Mouse (Mus musculus): ENCODE data around the gene Itpr1. TPM values are rescaled to one million over a fixed set of nuclear protein-coding genes. Genes with fewer than 3 reads are reported as not detected.
A peak's percentile ranks its signal among the peaks of the same experiment; 100 is the strongest.

Itpr1 gene
- polyA plus RNA-seq, 1 experiment, result 4.4 TPM

DNA sequence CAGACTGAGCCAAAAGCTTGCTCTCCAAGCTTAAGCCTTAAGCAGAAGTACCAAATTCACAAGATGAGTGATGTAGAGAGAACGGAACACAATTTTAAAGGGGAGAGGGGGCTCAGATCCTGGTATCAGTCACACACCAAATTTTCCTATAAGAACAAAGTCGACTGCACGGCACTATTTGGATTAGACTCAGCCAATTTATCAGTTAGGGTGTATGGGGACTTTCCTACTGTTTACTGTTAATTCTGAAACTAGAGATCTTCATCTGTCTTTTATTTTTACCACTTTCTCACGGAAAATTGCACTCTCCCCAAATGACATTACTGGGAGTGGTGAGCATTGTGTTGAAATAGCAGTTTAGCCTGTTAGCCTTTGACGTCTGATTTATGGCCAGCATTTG is 269.6 kb downstream of the Itpr1 start:
- DNase-seq (ENCODE audit: low read depth, low spot score), result no peak
- WGBS, result 47% methylated on average over 5 of the region's 5 CpGs

DNA sequence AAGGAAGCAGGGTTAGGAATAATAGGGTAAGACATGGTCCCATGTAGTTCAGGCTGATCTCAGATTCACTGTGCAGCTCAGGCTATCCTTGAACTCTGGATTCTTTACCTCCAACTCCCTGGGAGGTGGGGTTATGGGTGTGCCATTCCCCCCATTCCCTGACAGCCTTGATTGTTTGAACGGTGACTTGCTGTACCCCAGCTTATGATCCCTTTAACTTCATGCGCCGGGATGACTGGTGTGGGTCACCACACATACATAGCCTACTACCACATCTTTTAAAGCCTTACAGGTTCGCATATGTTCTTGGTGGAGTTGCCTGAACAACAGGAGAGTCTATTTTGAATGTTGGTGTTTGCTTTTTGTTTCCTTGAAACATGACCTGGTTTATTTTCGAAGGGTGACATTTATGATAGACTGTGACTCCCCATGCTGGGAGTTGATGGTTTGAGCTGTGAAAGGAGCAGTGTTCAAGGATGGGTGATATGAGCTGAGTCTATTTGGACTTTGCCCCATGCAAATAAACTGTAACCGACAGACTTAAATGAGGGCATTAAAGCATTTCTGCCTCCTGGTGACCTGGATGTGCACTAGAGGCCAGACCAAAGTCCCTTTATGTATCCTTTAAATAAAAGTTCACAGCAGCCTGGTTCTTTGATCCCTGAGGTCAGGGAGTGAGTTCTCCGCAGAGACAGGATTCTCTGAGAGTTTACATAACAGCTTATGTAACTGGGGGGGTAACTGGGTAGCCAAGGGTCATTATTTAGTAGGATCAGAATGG is 273.5 kb downstream of the Itpr1 start:
- WGBS, result 36% methylated on average over 7 of the region's 7 CpGs
- DNase-seq (ENCODE audit: low read depth, low spot score), result peak; percentile 92

DNA sequence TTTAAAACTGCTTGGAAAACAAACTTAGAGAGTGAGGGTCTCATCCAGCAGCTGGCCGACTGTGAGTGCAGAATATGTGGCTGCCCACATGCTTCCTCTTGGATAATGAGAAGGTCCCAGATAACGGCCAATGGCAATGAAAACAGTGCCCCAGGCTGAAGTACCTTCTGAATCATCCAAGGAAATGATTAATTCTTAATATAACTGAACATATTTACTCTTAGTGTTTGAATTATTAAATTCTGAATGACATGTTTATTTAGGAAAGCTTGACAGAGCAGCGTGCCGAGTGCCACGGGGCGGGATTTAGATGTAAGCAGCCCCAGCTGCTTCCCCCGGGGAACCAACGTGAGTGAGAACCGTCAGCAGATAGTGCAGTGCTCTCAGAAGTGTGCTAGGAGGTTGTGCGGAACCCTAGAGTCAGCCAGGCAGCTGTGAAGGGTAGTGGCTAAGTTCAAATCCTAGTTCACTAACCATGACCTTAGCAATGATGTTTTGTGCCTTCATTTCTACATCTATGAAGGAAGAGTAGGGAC is 274.5 kb downstream of the Itpr1 start:
- WGBS, result 27% methylated on average over 10 of the region's 10 CpGs
- no peak for DNase-seq (ENCODE audit: low read depth, low spot score)

DNA sequence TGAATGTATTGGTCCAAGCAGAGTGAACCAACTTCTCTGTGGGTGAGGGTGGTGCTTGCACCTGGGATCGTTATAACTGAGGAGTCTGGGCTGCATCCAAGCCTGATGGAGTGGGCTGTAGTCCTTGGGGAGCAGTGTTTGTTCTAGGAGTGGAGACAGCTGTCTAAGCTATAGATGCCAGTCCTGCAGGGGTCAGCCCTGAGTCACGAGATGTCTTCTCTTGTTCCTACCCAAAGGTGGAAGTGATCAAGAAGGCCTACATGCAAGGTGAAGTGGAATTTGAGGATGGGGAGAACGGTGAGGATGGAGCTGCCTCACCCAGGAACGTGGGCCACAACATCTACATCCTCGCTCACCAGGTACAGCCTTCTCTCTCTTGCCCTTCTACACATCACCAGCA is 275.4 kb downstream of the Itpr1 start:
- 60% methylated on average over 5 of the region's 5 CpGs for WGBS
- DNase-seq (ENCODE audit: low read depth, low spot score), result no peak

DNA sequence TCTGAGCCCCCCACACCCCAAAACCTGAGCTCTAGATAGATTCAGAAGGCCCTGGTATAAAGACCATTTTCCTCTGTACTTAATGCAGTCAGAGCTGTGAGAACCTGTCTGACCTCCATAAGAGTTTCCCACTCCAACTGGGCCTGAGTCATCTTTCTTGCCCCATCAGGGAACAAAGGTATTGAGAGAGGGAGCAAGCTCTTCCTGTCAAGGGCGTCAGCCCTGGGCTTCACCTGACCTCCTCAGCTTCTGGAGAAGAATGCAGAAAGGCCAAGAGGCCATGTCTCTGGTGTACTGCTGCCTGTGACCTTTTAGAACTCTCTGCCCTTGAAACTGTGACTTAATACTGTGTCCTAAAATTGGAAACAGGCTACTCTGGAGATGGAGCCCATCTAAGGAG is 279.1 kb downstream of the Itpr1 start:
- no peak for DNase-seq (ENCODE audit: low read depth, low spot score)
- WGBS, result 86% methylated on average over 1 of the region's 1 CpGs

DNA sequence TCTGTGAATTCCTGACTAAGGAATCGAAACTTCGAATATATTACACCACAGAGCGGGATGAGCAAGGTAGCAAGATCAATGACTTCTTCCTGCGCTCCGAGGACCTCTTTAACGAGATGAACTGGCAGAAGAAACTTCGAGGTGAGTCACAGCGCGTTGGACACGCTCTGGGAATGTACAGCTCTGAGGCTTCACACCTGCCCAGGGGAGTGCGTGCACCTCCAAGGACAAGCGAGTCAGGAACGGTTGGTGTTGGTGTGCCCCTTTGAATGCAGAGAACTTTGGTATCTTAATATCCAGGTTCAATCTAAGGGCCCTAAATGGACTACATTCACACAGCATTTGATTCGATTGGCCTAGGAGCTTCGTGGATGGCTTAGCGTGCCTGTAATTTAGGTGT is 280.9 kb downstream of the Itpr1 start:
- DNase-seq (ENCODE audit: low read depth, low spot score), result no peak
- 47% methylated on average over 16 of the region's 16 CpGs for WGBS

DNA sequence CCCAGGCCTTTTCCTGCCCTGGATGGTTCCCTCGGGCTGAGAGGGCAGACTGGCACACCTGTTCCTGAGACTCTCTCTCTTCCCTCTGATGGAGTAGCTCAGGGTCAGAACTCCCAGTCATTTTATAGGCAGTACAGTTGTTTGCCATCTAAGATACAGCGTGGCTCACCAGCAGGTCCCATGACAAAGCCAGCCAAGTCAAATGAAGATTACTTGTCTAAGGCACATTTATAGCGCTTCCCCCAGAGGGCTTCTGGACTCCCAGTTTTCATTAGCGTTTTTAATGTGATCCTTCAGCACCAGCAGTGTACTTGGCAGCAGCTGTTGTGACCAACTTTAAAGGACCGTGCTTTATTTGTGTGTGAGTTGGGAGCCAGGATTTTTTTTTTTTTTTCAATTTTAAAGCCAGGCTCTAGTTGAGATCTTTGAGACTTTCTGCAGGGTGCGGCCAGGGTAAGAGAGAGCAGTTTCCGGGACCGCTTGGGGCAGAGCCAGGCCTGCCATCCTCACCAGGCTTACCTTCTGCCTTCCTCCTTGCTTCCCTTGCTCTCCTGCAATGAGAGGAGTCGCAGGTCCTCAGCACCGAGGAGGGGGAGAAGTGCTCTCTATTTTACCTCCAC is 281.4 kb downstream of the Itpr1 start:
- peak; percentile 72 for DNase-seq (ENCODE audit: low read depth, low spot score)
- WGBS, result 22% methylated on average over 10 of the region's 10 CpGs

DNA sequence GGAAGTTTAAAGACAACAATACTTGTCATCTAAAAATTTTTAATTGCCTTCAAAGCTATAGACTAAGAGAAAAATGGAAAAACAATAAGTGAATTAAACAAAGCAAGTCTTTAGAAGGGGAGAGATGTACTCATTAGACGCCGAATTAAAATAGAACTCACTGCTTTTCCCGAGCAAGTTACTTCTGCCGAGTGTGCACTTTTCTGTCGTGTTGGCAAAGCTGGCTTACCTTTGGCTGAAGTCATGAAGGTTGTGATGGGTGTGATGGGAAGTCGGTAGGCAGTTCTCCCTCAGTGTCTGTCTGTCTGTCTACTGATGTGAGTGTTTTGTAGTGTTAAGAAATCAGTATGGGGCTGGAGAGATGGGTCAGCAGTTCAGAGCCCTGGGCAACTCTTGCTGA is 282.1 kb downstream of the Itpr1 start:
- 57% methylated on average over 6 of the region's 6 CpGs for WGBS
- DNase-seq (ENCODE audit: low read depth, low spot score), result no peak

DNA sequence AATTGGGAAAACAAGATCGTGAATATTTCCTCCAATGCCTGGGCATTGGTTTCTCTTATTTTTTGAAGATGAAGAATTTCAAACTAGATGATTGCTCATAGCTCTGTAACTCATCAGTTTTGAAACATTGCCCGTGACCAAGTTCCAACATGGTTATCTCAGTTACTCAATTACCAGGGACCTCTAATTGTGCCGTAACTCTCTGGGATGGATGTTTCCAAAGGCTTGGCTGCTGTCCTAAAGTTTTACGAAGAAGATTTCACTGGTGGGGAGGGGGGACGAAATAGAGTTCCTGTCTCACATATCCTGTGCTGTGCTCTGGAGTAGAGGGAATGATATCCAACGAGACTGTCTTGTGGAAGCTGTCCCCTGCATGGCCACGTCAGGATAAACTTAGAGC is 285.2 kb downstream of the Itpr1 start:
- DNase-seq (ENCODE audit: low read depth, low spot score), result no peak
- 83% methylated on average over 7 of the region's 7 CpGs for WGBS

DNA sequence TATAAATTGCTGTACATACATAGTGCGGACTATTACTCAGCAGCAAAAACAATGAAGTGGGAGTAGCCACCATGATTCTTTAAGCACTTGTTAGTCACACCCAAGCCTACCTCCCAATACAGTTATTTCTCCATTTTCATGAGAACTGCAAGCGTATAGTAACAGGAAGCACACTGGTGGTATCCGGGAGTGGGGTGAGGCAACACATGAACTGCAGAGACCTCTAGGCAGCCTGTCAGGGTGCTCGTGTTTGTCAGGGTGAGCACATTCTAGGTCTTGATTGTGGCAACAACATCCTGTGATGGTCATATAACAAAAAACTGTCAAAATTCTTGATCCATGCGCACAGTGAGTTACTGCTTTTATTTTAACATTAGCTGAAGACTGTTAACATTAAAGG is 290.8 kb downstream of the Itpr1 start:
- no peak for DNase-seq (ENCODE audit: low read depth, low spot score)
- WGBS, result 86% methylated on average over 5 of the region's 5 CpGs

DNA sequence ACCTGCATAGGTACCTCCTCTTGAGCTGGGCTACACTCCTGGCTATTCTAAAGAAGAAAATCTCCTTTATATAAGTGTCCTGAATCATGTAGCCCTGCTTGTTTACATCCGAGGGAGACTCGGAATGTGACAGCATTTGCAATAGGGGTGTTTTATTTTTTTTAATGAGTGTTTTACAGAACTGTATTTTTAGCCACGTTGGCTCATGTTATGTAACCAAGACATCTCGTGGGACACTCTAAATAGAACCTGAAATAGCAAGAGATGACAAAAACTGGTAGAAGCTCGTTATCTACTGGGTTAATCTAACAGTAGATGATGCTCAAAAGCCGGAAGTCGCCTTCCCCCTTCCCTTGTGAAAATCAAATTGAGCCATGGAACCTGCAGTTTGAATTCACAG is 291.8 kb downstream of the Itpr1 start:
- DNase-seq (ENCODE audit: low read depth, low spot score), result no peak
- 71% methylated on average over 7 of the region's 7 CpGs for WGBS

DNA sequence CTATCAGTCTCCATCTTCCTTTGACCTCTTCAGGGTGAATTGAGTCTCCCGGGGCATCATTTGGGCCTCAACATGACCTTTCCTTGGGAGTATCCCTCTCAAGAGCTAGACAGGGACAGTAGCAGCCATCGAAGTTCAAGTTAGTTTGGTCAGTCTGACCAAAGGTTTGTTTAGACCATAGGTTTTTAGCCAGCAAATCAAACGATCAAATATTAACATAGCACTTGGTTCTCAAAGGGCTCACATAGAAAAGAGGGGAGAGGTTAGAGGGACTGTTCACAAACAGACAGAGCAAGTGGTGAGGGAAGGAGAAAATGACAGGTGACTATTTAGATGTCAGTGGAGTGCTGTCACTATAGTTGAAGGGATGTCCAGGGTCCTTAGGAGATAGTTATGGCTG is 293.3 kb downstream of the Itpr1 start:
- no peak for DNase-seq (ENCODE audit: low read depth, low spot score)

DNA sequence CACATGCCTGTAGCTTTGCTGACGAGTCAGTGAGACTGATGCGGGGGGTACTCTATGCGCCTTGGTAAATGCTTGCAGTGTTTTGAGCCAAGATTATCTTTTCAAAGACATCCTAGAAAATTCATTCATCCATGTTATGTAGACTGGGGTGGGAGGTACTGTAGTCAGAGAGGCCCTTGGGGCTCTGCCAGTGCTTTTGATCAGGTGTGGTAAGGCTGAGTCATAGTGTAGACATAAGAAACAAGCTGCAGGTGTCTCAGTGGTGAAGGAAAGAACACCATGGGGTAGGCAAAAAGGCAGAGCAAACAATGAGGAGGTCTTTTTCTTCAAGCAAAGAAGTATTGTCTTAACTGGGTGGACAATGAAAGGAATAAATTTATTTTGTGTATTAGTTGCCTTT is 294.4 kb downstream of the Itpr1 start:
- DNase-seq (ENCODE audit: low read depth, low spot score), result no peak
- WGBS, result 63% methylated on average over 3 of the region's 3 CpGs

More for the DNA sequence above, 293.3 kb downstream of the Itpr1 start:
- WGBS, result 85% methylated on average over 3 of the region's 3 CpGs

DNA sequence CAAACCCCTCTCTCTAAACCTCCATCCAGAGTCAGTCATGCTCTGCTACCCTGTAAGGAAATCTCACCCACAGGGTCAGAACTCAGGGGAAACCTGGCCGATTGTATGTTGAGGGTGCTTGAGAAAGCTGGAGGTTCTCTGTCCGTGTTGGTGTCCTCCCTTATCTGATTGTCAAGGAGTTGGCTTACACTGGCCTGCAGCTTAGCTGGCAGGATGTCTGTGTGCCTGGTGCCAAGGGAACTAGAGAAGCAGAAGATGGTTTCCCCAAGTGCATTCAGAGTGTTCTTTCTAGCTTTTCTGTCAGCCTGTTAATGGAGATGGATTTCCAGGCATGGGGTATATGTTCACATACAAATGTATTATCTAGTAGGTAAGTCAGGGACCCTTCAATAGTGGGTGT is 296.4 kb downstream of the Itpr1 start:
- 57% methylated on average over 2 of the region's 2 CpGs for WGBS
- DNase-seq (ENCODE audit: low read depth, low spot score), result no peak

DNA sequence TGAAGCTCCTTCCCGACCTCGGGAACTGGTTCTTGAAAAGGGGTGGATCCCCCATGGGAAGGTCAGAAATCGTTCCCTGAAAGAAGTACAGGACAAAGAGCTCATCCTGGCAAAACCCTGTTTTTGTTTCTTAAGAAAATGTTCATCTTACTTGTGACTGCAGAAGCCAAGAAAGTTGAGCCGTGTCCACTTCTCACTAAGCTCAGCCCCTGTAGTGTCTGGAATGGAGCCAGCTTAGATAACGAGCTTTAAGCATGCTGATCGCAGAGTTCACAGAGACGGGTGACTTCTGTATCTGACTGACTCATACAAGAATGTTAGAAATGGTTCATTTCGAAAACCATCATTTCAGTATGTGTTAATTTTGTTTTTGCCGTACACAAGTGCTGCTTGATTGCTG is 297.2 kb downstream of the Itpr1 start:
- WGBS, result 18% methylated on average over 9 of the region's 9 CpGs
- DNase-seq (ENCODE audit: low read depth, low spot score), result no peak

DNA sequence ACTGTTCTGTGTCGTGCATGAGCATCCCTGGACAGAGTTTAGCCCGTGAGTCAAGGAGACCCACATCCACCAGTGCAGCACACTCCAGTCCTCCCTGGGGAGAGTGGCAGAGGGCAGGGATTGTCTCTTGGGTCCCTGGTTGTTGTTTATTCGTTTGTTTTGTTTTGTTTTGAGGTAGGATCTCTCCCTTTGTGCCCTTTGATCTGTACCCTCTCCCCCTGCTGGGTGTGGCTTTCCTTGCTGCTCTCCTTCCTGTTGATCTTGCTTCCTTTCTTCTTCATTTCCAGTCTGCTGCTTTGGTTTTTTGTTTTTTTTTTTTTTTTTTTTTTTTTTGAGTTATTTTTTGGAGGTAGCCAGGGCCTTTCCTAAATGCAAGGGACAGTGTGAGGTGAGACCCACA is 299.2 kb downstream of the Itpr1 start:
- 66% methylated on average over 3 of the region's 3 CpGs for WGBS
- no peak for DNase-seq (ENCODE audit: low read depth, low spot score)

DNA sequence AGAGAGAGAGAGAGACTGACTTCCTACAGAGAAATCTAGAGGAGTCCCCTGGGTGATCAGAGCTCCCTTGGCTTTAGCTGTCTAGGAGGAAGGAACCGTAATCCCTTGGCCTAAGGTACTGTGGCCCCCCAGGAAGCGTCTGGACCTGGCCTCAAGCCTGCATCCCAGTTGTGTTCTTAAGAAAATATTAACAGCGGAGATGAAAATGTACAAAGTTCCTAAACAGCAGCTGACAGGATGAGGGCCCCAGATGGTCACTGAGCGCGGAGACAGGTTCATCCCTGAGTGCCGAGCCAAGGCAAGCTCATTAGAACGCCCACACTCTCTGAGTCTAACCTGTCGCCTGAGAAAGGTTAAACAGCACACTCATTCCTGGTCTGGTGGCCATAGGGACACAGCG is 300.1 kb downstream of the Itpr1 start:
- DNase-seq (ENCODE audit: low read depth, low spot score), result no peak
- WGBS, result 64% methylated on average over 9 of the region's 9 CpGs

DNA sequence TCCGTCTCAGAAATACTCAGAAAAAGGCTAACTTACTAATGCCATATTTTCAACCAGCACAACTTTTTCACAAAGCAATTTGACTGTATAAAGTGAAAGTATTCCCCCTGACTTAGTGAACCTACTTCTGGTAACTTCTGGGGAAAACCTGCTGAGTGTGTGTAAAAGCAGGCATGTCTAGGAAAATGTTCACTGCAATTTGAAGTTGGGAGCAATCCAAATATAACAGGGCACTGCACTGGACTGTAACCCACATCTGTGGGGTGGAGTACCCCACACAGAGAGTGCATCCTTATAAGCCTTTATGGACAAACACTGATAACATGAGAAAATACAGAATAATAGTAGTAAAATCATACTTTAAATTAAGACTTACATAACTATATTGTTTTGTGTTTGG is 303.4 kb downstream of the Itpr1 start:
- DNase-seq (ENCODE audit: low read depth, low spot score), result no peak
- WGBS, result 69% methylated on average over 1 of the region's 1 CpGs

DNA sequence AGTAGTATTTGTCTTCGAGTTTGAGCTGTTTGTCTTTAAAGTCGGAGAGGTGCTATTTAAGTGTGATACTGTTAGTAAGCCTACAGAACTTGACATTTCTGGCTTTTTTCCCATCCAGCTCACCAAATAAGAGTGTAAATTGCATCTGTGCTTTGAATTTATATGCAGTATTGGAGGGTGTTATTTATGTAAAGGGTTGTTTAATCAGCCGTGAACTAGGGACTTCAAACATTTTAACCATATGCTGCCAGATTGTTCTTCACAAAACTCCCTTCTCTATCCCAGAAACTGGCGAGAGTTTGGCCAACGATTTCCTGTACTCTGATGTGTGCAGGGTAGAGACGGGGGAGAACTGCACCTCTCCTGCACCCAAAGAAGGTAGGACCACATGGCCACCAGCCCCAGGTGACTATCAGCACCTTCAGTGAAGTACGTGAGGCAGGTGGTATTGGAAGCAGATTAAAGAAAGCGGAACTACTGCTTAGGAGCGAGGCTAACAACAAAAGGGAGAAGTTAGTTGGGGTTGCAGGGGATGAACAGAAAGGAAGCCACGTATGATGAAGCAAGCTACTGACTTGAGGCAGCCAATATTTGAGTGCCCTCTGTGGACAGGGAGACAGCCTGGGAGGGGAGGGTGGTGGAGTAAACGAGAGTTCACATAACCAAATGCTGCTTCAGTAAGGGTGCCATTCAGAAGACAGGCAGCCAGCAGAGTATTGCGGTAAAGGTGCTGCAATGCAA is 304.5 kb downstream of the Itpr1 start:
- WGBS, result 61% methylated on average over 12 of the region's 12 CpGs
- DNase-seq (ENCODE audit: low read depth, low spot score), result no peak

DNA sequence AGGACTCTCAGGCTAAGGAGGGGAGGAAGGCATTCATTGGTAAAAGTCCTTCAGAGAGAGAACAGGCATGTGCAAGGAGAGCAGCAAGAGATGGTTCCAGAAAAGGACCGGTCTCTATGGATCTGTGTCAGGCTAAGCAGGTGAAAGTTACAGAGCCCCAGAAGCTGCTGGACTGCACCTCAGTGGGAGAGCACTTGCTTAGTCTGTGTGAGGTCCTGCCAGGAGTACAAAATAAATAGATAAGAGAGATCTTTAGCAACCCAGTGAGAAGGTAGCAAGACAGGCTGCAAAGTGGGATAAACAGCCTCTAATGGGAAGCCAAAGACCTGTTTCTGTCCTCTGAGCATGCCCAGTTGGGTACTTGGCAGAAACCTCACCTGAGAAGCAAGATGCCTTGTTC is 305.1 kb downstream of the Itpr1 start:
- WGBS, result 82% methylated on average over 1 of the region's 1 CpGs
- no peak for DNase-seq (ENCODE audit: low read depth, low spot score)

DNA sequence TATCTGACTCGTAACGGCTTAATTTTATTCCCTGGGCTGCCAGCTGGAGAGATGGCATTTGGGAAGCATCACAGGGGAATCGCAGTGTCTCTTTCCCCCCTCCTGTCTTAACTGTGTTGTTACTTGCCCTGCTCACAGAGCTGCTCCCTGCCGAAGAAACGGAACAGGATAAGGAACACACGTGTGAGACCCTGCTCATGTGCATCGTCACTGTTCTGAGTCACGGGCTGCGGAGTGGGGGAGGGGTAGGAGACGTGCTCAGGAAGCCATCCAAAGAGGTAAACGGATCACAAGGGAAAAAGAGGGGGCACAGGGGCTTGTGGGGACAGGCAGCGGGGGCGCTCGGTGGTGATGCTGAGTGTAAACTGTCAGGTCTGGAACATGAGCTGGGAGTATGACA is 305.7 kb downstream of the Itpr1 start:
- DNase-seq (ENCODE audit: low read depth, low spot score), result no peak
- 74% methylated on average over 14 of the region's 14 CpGs for WGBS
